Comparison of ENCODE assay signal across 8 mouse cellular contexts in genomic region chr4:134397121-134397520, GRCm38 (mm10). TPM values are rescaled to one million over a fixed set of nuclear protein-coding genes. Genes with fewer than 3 reads are reported as not detected.
DNase-seq lines count a peak whose midpoint lies in the region; ATAC-seq and TF ChIP-seq lines count a peak whose summit lies in the region.

No protein-coding gene starts in this region.

- ATAC-seq in hindbrain, embryonic 11.5 days (ENCODE audit: low FRiP score), result no peak
- ATAC-seq in liver, postnatal 0 days, result peak; percentile 63
- no peak for ATAC-seq in megakaryocyte-erythroid progenitor cell, adult 5-6 weeks (replicated peaks; ENCODE audit: low FRiP score, low TSS enrichment, poor library complexity, severe bottlenecking)

- H3K9ac ChIP-seq in hindbrain, embryonic 11.5 days (ENCODE audit: low read depth, low read length), result no peak overlapping the region
- peak overlapping the region; percentile 24; the same call in 1 of the 2 replicates for H3K9ac ChIP-seq in liver, postnatal 0 days (replicated peaks)

- H3K4me3 ChIP-seq in hindbrain, embryonic 10.5 days, result peak overlapping the region; percentile 65
- H3K4me3 ChIP-seq in hindbrain, embryonic 11.5 days (ENCODE audit: low read depth, low read length), result no peak overlapping the region
- H3K4me3 ChIP-seq in liver, postnatal 0 days (ENCODE audit: low read depth, low read length), result peak overlapping the region; percentile 56
- no peak overlapping the region for H3K4me3 ChIP-seq in olfactory bulb, adult 2 months (ENCODE audit: insufficient read depth, low read depth, low read length)

- TF ChIP-seq CTCF in liver, postnatal 0 days (IDR thresholded peaks at IDR 0.05; ENCODE audit: low read depth), result no peak
- TF ChIP-seq CTCF in olfactory bulb, adult 2 months (IDR thresholded peaks at IDR 0.05; ENCODE audit: insufficient read depth, low read depth, low read length), result no peak

- peak; percentile 80 for TF ChIP-seq EP300 in liver, postnatal 0 days (IDR thresholded peaks at IDR 0.05; ENCODE audit: low read depth)

- H3K27me3 ChIP-seq in hindbrain, embryonic 10.5 days (ENCODE audit: insufficient read depth, poor library complexity, severe bottlenecking), result peaks cover 3% of the 10 kb centered on the region; the same call in 1 of the 2 replicates
- H3K27me3 ChIP-seq in hindbrain, embryonic 11.5 days (ENCODE audit: control insufficient read depth, insufficient read depth, low read length), result no peaks in the 10 kb centered on the region
- no peaks in the 10 kb centered on the region for H3K27me3 ChIP-seq in liver, postnatal 0 days (ENCODE audit: insufficient read depth, low read length)

- no peaks in the 10 kb centered on the region for H3K9me3 ChIP-seq in hindbrain, embryonic 10.5 days
- no peaks in the 10 kb centered on the region for H3K9me3 ChIP-seq in hindbrain, embryonic 11.5 days (ENCODE audit: control insufficient read depth, low read length)
- H3K9me3 ChIP-seq in liver, postnatal 0 days (ENCODE audit: low read length), result no peaks in the 10 kb centered on the region

- no peak for DNase-seq in hindbrain, embryonic 10.5 days (ENCODE audit: low spot score)
- no peak for DNase-seq in hindbrain, embryonic 11.5 days (ENCODE audit: low spot score)
- DNase-seq in cerebellum, postnatal 14 days, result peak; percentile 71 to 76
- DNase-seq in gonadal fat pad, adult 2 months (ENCODE audit: low read depth), result peak; percentile 99
- peak; percentile 84 for DNase-seq in kidney, adult 18-20 months
- peak; percentile 73 for DNase-seq in liver, postnatal 0 days

- H3K27ac ChIP-seq in hindbrain, embryonic 10.5 days, result peak overlapping the region; percentile 85
- H3K27ac ChIP-seq in hindbrain, embryonic 11.5 days (ENCODE audit: low read depth, low read length), result no peak overlapping the region
- H3K27ac ChIP-seq in liver, postnatal 0 days (ENCODE audit: low read depth), result peak overlapping the region; percentile 96
- H3K27ac ChIP-seq in olfactory bulb, adult 2 months (ENCODE audit: insufficient read depth, low read depth, low read length), result peak overlapping the region; percentile 55

- TF ChIP-seq POLR2A in olfactory bulb, adult 2 months (IDR thresholded peaks at IDR 0.05; ENCODE audit: insufficient read depth, low read depth, low read length), result no peak

- peaks cover 50% of the 10 kb centered on the region for H3K4me1 ChIP-seq in hindbrain, embryonic 10.5 days (replicated peaks)
- H3K4me1 ChIP-seq in hindbrain, embryonic 11.5 days (replicated peaks; ENCODE audit: control insufficient read depth, insufficient read depth, low read length), result peaks cover 5% of the 10 kb centered on the region
- H3K4me1 ChIP-seq in liver, postnatal 0 days (ENCODE audit: insufficient read depth), result peaks cover 16% of the 10 kb centered on the region
- peaks cover 27% of the 10 kb centered on the region for H3K4me1 ChIP-seq in olfactory bulb, adult 2 months (ENCODE audit: control insufficient read depth, insufficient read depth, low read length)

- no peak overlapping the region for H3K4me2 ChIP-seq in hindbrain, embryonic 11.5 days (replicated peaks; ENCODE audit: low read depth, low read length)
- H3K4me2 ChIP-seq in liver, postnatal 0 days (ENCODE audit: low read depth, low read length), result peak overlapping the region; percentile 80

- H3K36me3 ChIP-seq in hindbrain, embryonic 10.5 days, result no peaks in the 10 kb centered on the region
- no peaks in the 10 kb centered on the region for H3K36me3 ChIP-seq in hindbrain, embryonic 11.5 days (ENCODE audit: control insufficient read depth, insufficient read depth, low read length)
- H3K36me3 ChIP-seq in liver, postnatal 0 days (replicated peaks; ENCODE audit: insufficient read depth, low read length), result no peaks in the 10 kb centered on the region

- WGBS in hindbrain, embryonic 10.5 days, result 31% methylated on average over 7 of the region's 7 CpGs
- WGBS in hindbrain, embryonic 11.5 days, result 36% methylated on average over 7 of the region's 7 CpGs
- WGBS in liver, postnatal 0 days (ENCODE audit: insufficient replicate concordance), result 24% methylated on average over 7 of the region's 7 CpGs
- WGBS in olfactory bulb, adult 2 months, result 14% methylated on average over 7 of the region's 7 CpGs

RNA-seq across cellular contexts. Expression of gene Pafah2, which starts 1.0 kb away (rescaled TPM):
- 7.9 and 9.5 TPM in 2 replicates for polyA plus RNA-seq in hindbrain, embryonic 10.5 days (2016; fragmentation: Nextera tagmentation; extraction: Ambion mirVana)
- 7.9 and 10.2 TPM in 2 replicates for polyA plus RNA-seq in hindbrain, embryonic 11.5 days (2014; fragmentation: Nextera tagmentation; extraction: Ambion mirVana)
- 47.4 and 66.4 TPM in 2 replicates for polyA plus RNA-seq in gonadal fat pad, adult 2 months (2012; rRNA removed)
- 13.5 and 14.3 TPM in 2 replicates for polyA plus RNA-seq in liver, postnatal 0 days (2015; fragmentation: Nextera tagmentation; extraction: Ambion mirVana)
- polyA plus RNA-seq in olfactory bulb, adult 2 months (2012; ENCODE audit: insufficient read depth, insufficient read length, low replicate concordance, missing spikeins), result not detected in 2 replicates
- 27.7 and 41.0 TPM in 2 replicates for total RNA-seq in megakaryocyte-erythroid progenitor cell, adult 5-6 weeks (2014; fragmentation: Nextera tagmentation)
- 18.2 and 24.1 TPM in 2 replicates for total RNA-seq in megakaryocyte-erythroid progenitor cell, adult 5-6 weeks (2017)

RNA-seq across cellular contexts. Expression of gene Extl1, which starts 13.5 kb away (rescaled TPM):
- 0.25 and 0.63 TPM in 2 replicates for polyA plus RNA-seq in hindbrain, embryonic 10.5 days (2016; fragmentation: Nextera tagmentation; extraction: Ambion mirVana)
- 0.18 and 0.26 TPM in 2 replicates for polyA plus RNA-seq in hindbrain, embryonic 11.5 days (2014; fragmentation: Nextera tagmentation; extraction: Ambion mirVana)
- 2.7 and 3.2 TPM in 2 replicates for polyA plus RNA-seq in gonadal fat pad, adult 2 months (2012; rRNA removed)
- 0.20 and 0.33 TPM in 2 replicates for polyA plus RNA-seq in liver, postnatal 0 days (2015; fragmentation: Nextera tagmentation; extraction: Ambion mirVana)
- not detected in 2 replicates for polyA plus RNA-seq in olfactory bulb, adult 2 months (2012; ENCODE audit: insufficient read depth, insufficient read length, low replicate concordance, missing spikeins)
- total RNA-seq in megakaryocyte-erythroid progenitor cell, adult 5-6 weeks (2014; fragmentation: Nextera tagmentation), result not detected in 2 replicates
- total RNA-seq in megakaryocyte-erythroid progenitor cell, adult 5-6 weeks (2017), result not detected in 2 replicates

RNA-seq across cellular contexts. Expression of gene Slc30a2, which starts 54.1 kb away (rescaled TPM):
- polyA plus RNA-seq in hindbrain, embryonic 10.5 days (2016; fragmentation: Nextera tagmentation; extraction: Ambion mirVana), result 0.10 TPM in 1 of 2 replicates, not detected in the other
- polyA plus RNA-seq in hindbrain, embryonic 11.5 days (2014; fragmentation: Nextera tagmentation; extraction: Ambion mirVana), result not detected in 2 replicates
- 41.8 and 53.7 TPM in 2 replicates for polyA plus RNA-seq in gonadal fat pad, adult 2 months (2012; rRNA removed)
- not detected in 2 replicates for polyA plus RNA-seq in liver, postnatal 0 days (2015; fragmentation: Nextera tagmentation; extraction: Ambion mirVana)
- not detected in 2 replicates for polyA plus RNA-seq in olfactory bulb, adult 2 months (2012; ENCODE audit: insufficient read depth, insufficient read length, low replicate concordance, missing spikeins)
- total RNA-seq in megakaryocyte-erythroid progenitor cell, adult 5-6 weeks (2014; fragmentation: Nextera tagmentation), result not detected in 2 replicates
- total RNA-seq in megakaryocyte-erythroid progenitor cell, adult 5-6 weeks (2017), result not detected in 2 replicates

Comparison
In these comparisons a context has a peak if more than half of its experiments do, and no peak if none do; other contexts are left out.
1. H3K4me3 ChIP-seq: peak in hindbrain, embryonic 10.5 days (single experiment) and liver, postnatal 0 days (single experiment); none in hindbrain, embryonic 11.5 days (single experiment) and olfactory bulb, adult 2 months (single experiment).
2. DNase-seq: peak in cerebellum, postnatal 14 days (2 of 2), gonadal fat pad, adult 2 months (single experiment), kidney, adult 18-20 months (single experiment) and liver, postnatal 0 days (single experiment); none in hindbrain, embryonic 10.5 days (single experiment) and hindbrain, embryonic 11.5 days (single experiment).
3. RNA of gene Slc30a2, which starts 54.1 kb away (polyA plus RNA-seq): 41.8 to 53.7 TPM in gonadal fat pad, adult 2 months; 0.10 TPM in hindbrain, embryonic 10.5 days, not detected in liver, postnatal 0 days, not detected in hindbrain, embryonic 11.5 days and not detected in olfactory bulb, adult 2 months; every median in the first group is over 10 times any median in the second.